Mouse (Mus musculus) right cerebral cortex, postnatal 10 days (tissue): ENCODE data around the gene Sdccag8.

Experiments
- DNase-seq, 2 experiments: peaks; one replicate each; pipeline ENCODE4 v3.0.0; 2021; ENCODE audit warnings: low spot score in 2 of 2

The Sdccag8 gene

GRCm38 (mm10) chr1:176814591-176815062 is at the start of gene Sdccag8:
TSS of gene Sdccag8 (plus strand) at chr1:176814660.
- peak; percentile 98 for DNase-seq

- DNase-seq, result no peak
Observed at GRCm38 (mm10) chr1:176774533-176774932, 39.9 kb upstream of the Sdccag8 start.

- DNase-seq, result no peak
Observed at GRCm38 (mm10) chr1:176789326-176789725, 25.1 kb upstream of the Sdccag8 start.

- no peak for DNase-seq
Observed at GRCm38 (mm10) chr1:176792175-176792574, 22.3 kb upstream of the Sdccag8 start.

- no peak for DNase-seq
Observed at GRCm38 (mm10) chr1:176798673-176799072, 15.8 kb upstream of the Sdccag8 start.

GRCm38 (mm10) chr1:176800728-176801365 is 13.6 kb upstream of the Sdccag8 start:
- DNase-seq, result peak; percentile 67 to 78

GRCm38 (mm10) chr1:176810161-176810560 is 4.3 kb upstream of the Sdccag8 start:
- no peak for DNase-seq

- no peak for DNase-seq
Observed at GRCm38 (mm10) chr1:176811892-176812291, 2.6 kb upstream of the Sdccag8 start.

- DNase-seq, result no peak
Observed at GRCm38 (mm10) chr1:176812491-176813291, 1.8 kb upstream of the Sdccag8 start.

- peak; percentile 84 to 88 for DNase-seq
Observed at GRCm38 (mm10) chr1:176813292-176814035, 996 bp upstream of the Sdccag8 start.

GRCm38 (mm10) chr1:176814036-176814420 is 432 bp upstream of the Sdccag8 start, which contains the start of gene Cep170:
TSS of gene Cep170 (minus strand) at chr1:176814067.
- DNase-seq, result peak; percentile 99

GRCm38 (mm10) chr1:176816728-176817127 is 2.3 kb downstream of the Sdccag8 start:
- DNase-seq, result no peak

GRCm38 (mm10) chr1:176818147-176818546 is 3.7 kb downstream of the Sdccag8 start:
- no peak for DNase-seq

- DNase-seq, result no peak
Observed at GRCm38 (mm10) chr1:176818763-176819162, 4.3 kb downstream of the Sdccag8 start.

GRCm38 (mm10) chr1:176821929-176822328 is 7.5 kb downstream of the Sdccag8 start:
- DNase-seq, result no peak

- no peak for DNase-seq
Observed at GRCm38 (mm10) chr1:176822949-176823348, 8.5 kb downstream of the Sdccag8 start.

- DNase-seq, result no peak
Observed at GRCm38 (mm10) chr1:176823889-176824288, 9.4 kb downstream of the Sdccag8 start.

GRCm38 (mm10) chr1:176824611-176825010 is 10.2 kb downstream of the Sdccag8 start:
- no peak for DNase-seq

GRCm38 (mm10) chr1:176825084-176825483 is 10.6 kb downstream of the Sdccag8 start:
- no peak for DNase-seq

GRCm38 (mm10) chr1:176826186-176826585 is 11.7 kb downstream of the Sdccag8 start:
- no peak for DNase-seq

GRCm38 (mm10) chr1:176826931-176827330 is 12.5 kb downstream of the Sdccag8 start:
- no peak for DNase-seq

- DNase-seq, result no peak
Observed at GRCm38 (mm10) chr1:176827365-176827764, 12.9 kb downstream of the Sdccag8 start.
